Mouse (Mus musculus) myocyte (in vitro differentiated cells): Measurements from ENCODE around the gene Wars.

Experiments
- CEBPB ChIP-seq: IDR thresholded peaks from 2 replicates; pipeline ENCODE4 v1.6.1; 2011; ENCODE audit warnings: mild to moderate bottlenecking, moderate library complexity; ENCODE audit not compliant: poor library complexity, insufficient read depth, severe bottlenecking
- POLR2A ChIP-seq: IDR thresholded peaks from one replicate; pipeline ENCODE4 v1.6.1; 2011; ENCODE audit warnings: low read depth, mild to moderate bottlenecking, control low read depth, moderate library complexity; ENCODE audit not compliant: insufficient read length
- USF1 ChIP-seq: IDR thresholded peaks from one replicate; pipeline ENCODE4 v1.6.1; 2011; ENCODE audit warnings: low read depth, mild to moderate bottlenecking, control low read depth, moderate library complexity

DNA sequence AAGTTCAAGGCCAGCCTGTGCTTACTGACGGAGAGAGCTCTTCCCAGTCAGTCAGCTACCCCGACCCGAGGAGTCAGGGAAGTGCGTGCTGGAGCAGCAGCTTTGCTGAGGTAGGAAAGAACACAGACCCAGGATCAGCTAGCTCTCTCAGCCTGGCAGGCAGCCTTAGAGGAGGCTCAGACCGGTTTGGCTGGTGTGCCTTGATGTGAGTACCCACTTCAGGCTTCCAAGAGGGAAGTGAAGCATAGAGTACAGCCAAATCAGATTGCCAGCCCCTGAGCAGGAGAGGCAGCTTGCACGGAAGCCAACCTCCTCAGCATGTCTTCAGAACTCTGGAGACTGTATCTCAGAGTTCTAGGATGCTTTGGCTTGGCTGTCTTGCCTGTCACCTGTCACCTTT lies 52.8 kb downstream of the Wars start:
- TF ChIP-seq USF1 (no peak), POLR2A (no peak), CEBPB (no peak)
